Mouse (Mus musculus) CH12.LX (cell line): ENCODE measurements around the gene Pik3r4. TPM values are rescaled to one million over a fixed set of nuclear protein-coding genes. Genes with fewer than 3 reads are reported as not detected.

Experiments used
- DNase-seq: peaks from one replicate; pipeline ENCODE4 v3.0.0-alpha.2; 2013; ENCODE audit errors: extremely low read depth
- H3K27ac ChIP-seq: 2 replicates; pipeline ENCODE4 v1.5.1; 2012; ENCODE audit warnings: low read depth, mild to moderate bottlenecking, control low read depth, moderate library complexity; ENCODE audit not compliant: insufficient read depth
- H3K27me3 ChIP-seq: replicated peaks from 2 replicates; pipeline ENCODE3; 2012; ENCODE audit warnings: inconsistent platforms
- H3K36me3 ChIP-seq, 2 experiments: replicated peaks in 1 of 2; 2 replicates each; pipeline versions ENCODE3 to v1.6.1; 2012; ENCODE audit warnings: inconsistent platforms in 1 of 2, low read length in 1 of 2, mild to moderate bottlenecking in 1 of 2, mixed read lengths in 1 of 2, moderate library complexity in 1 of 2; ENCODE audit not compliant: control insufficient read depth in 1 of 2, insufficient read depth in 1 of 2
- H3K4me1 ChIP-seq, 2 experiments: 2 replicates each; pipeline ENCODE4 v1.6.1; 2012; ENCODE audit warnings: inconsistent platforms in 1 of 2, moderate library complexity in 1 of 2; ENCODE audit not compliant: insufficient read depth in 2 of 2, control insufficient read depth in 1 of 2
- H3K4me2 ChIP-seq: 2 replicates; pipeline ENCODE4 v1.6.1; 2012; ENCODE audit warnings: low read depth, mild to moderate bottlenecking, control low read depth; ENCODE audit not compliant: poor library complexity, insufficient read depth, severe bottlenecking
- H3K4me3 ChIP-seq, 3 experiments: fragments of 150-350 bp in 1 of 3; sonication (generic) in 1 of 3; replicated peaks in 1 of 3; 2 replicates each; pipeline versions ENCODE3 to v1.5.1; 2011 to 2012; ENCODE audit warnings: low read depth in 2 of 3, low read length in 2 of 3, mild to moderate bottlenecking in 2 of 3, moderate library complexity in 2 of 3, control low read depth in 1 of 3, improper control_type of control experiment in 1 of 3, inconsistent platforms in 1 of 3, mixed read lengths in 1 of 3; ENCODE audit not compliant: poor library complexity in 1 of 3
- H3K79me2 ChIP-seq: replicated peaks from 2 replicates; pipeline ENCODE4 v1.6.1; 2012; ENCODE audit warnings: mild to moderate bottlenecking, moderate library complexity; ENCODE audit not compliant: control insufficient read depth, poor library complexity, insufficient read depth, severe bottlenecking; ENCODE audit errors: extremely low read depth
- H3K9ac ChIP-seq: 2 replicates; pipeline ENCODE4 v1.6.1; 2012; ENCODE audit warnings: low read depth, mild to moderate bottlenecking, control low read depth, moderate library complexity; ENCODE audit not compliant: insufficient read depth
- H3K9me3 ChIP-seq: replicated peaks from 2 replicates; pipeline ENCODE3; 2012; ENCODE audit warnings: low read length, inconsistent platforms, mixed read lengths
- BHLHE40 ChIP-seq: IDR thresholded peaks from 2 replicates; pipeline ENCODE4 v1.6.1; 2011; ENCODE audit warnings: mild to moderate bottlenecking, low read depth, low read length, improper control_type of control experiment
- CHD1 ChIP-seq: IDR thresholded peaks from 2 replicates; pipeline ENCODE4 v1.6.1; 2012; ENCODE audit warnings: low read depth, low read length, improper control_type of control experiment, inconsistent platforms
- CTCF ChIP-seq, 2 experiments: IDR thresholded peaks in 1 of 2; conservative IDR thresholded peaks in 1 of 2; 2 replicates each; pipeline ENCODE4 v1.5.1; 2011 to 2012; ENCODE audit warnings: low read depth in 2 of 2, low read length in 2 of 2, improper control_type of control experiment in 1 of 2, inconsistent platforms in 1 of 2, mild to moderate bottlenecking in 1 of 2, moderate library complexity in 1 of 2
- E2F4 ChIP-seq: IDR thresholded peaks from 2 replicates; pipeline ENCODE4 v1.6.1; 2011; ENCODE audit warnings: low read depth, low read length, improper control_type of control experiment; ENCODE audit not compliant: insufficient replicate concordance
- EP300 ChIP-seq: IDR thresholded peaks from 2 replicates; pipeline ENCODE4 v1.6.1; 2011; ENCODE audit warnings: low read length, improper control_type of control experiment
- HCFC1 ChIP-seq: IDR thresholded peaks from 2 replicates; pipeline ENCODE4 v1.6.1; 2012; ENCODE audit warnings: low read depth, mild to moderate bottlenecking, inconsistent platforms, low read length, improper control_type of control experiment
- IRF4 ChIP-seq: IDR thresholded peaks from 2 replicates; pipeline ENCODE4 v1.6.1; 2014; ENCODE audit warnings: low read depth, mild to moderate bottlenecking, inconsistent platforms, low read length, improper control_type of control experiment
- JUND ChIP-seq: conservative IDR thresholded peaks from 2 replicates; pipeline ENCODE4 v1.6.1; 2011; ENCODE audit warnings: low read depth, low read length, improper control_type of control experiment
- KAT2A ChIP-seq: IDR thresholded peaks from 2 replicates; pipeline ENCODE4 v1.6.1; 2012; ENCODE audit warnings: low read length, improper control_type of control experiment, inconsistent platforms; ENCODE audit not compliant: insufficient replicate concordance
- MAFK ChIP-seq: IDR thresholded peaks from 2 replicates; pipeline ENCODE4 v1.6.1; 2011; ENCODE audit warnings: low read length, improper control_type of control experiment; ENCODE audit not compliant: insufficient replicate concordance
- MAZ ChIP-seq: IDR thresholded peaks from 2 replicates; pipeline ENCODE4 v1.6.1; 2012; ENCODE audit warnings: low read depth, mild to moderate bottlenecking, inconsistent platforms, low read length, improper control_type of control experiment, moderate library complexity
- NELFE ChIP-seq: IDR thresholded peaks from 2 replicates; pipeline ENCODE4 v1.6.1; 2011; ENCODE audit warnings: low read depth, low read length, improper control_type of control experiment
- NRF1 ChIP-seq: IDR thresholded peaks from 2 replicates; pipeline ENCODE4 v1.6.1; 2014; ENCODE audit warnings: low read depth, mild to moderate bottlenecking, inconsistent platforms, low read length, improper control_type of control experiment, moderate library complexity
- POLR2A ChIP-seq: IDR thresholded peaks from 2 replicates; pipeline ENCODE4 v1.6.1; 2011; ENCODE audit warnings: low read depth, mild to moderate bottlenecking, improper control_type of control experiment, low read length
- POLR2AphosphoS2 ChIP-seq: IDR thresholded peaks from 2 replicates; pipeline ENCODE4 v1.6.1; 2011; ENCODE audit warnings: low read depth, low read length, improper control_type of control experiment
- SIN3A ChIP-seq: IDR thresholded peaks from 2 replicates; pipeline ENCODE4 v1.6.1; 2012; ENCODE audit warnings: low read length, improper control_type of control experiment, inconsistent platforms
- TBP ChIP-seq: conservative IDR thresholded peaks from 2 replicates; pipeline ENCODE4 v1.6.1; 2011; ENCODE audit warnings: low read depth, low read length, improper control_type of control experiment
- TCF12 ChIP-seq: IDR thresholded peaks from 2 replicates; pipeline ENCODE4 v1.6.1; 2014; ENCODE audit warnings: low read depth, mild to moderate bottlenecking, inconsistent platforms, low read length, improper control_type of control experiment
- UBTF ChIP-seq: IDR thresholded peaks from 2 replicates; pipeline ENCODE4 v1.6.1; 2012; ENCODE audit warnings: low read depth, mild to moderate bottlenecking, inconsistent platforms, low read length, improper control_type of control experiment, moderate library complexity
- USF2 ChIP-seq: conservative IDR thresholded peaks from 2 replicates; pipeline ENCODE4 v1.6.1; 2011; ENCODE audit warnings: low read depth, low read length, improper control_type of control experiment
- dilution Hi-C: fragments of 300-500 bp; cut with MboI; formaldehyde crosslinking; loops from 2 replicates; pipeline ENCODE4 v1.14.3; 2020; ENCODE audit warnings: low sequenced_read_pairs; ENCODE audit not compliant: extremely low pct_unique_long_range_greater_than_20kb, extremely low pct_ligation_motif_present
- in situ Hi-C: fragments of 300-500 bp; cut with MboI; formaldehyde crosslinking; loops from 3 replicates; pipeline ENCODE4 v1.14.3; 2019; ENCODE audit warnings: low sequenced_read_pairs, low pct_ligation_motif_present, low pct_unique_long_range_greater_than_20kb, mixed read lengths
- polyA plus RNA-seq: library from polyadenylated mRNA; unstranded; fragments of >175 nt; gene quantifications from 2 replicates; pipeline ENCODE4 v1.2.1, GENCODE M21; 2012; ENCODE audit warnings: low read depth; ENCODE audit not compliant: insufficient read length
- total RNA-seq, 2 experiments: library from RNA; depleted of rRNA; stranded (reverse); fragments of 300-350 nt in 1 of 2; fragments of >200 nt in 1 of 2; gene quantifications; 2 replicates each; pipeline ENCODE4 v1.2.3; 2012 to 2014

Pik3r4 gene
- total and polyA plus RNA-seq, 3 experiments, result 11.4 to 24.5 (median 18.3) TPM

- dilution Hi-C loops (no loop called here), in situ Hi-C loops (no loop called here)
- H3K4me3 ChIP-seq, result no peak overlapping the region
- no peak overlapping the region for H3K4me2 ChIP-seq
- peaks cover 63 to 91% of the 10 kb centered on the region in 2 experiments for H3K36me3 ChIP-seq
- no peak for DNase-seq
- no peak overlapping the region for H3K27ac ChIP-seq
- no peak for TF ChIP-seq MAFK
- TF ChIP-seq POLR2AphosphoS2, result no peak
- TF ChIP-seq KAT2A, result no peak
- TF ChIP-seq POLR2A, result no peak
- no peak for TF ChIP-seq CTCF (conservative IDR thresholded peaks at IDR 0.05 in 1 of 2, IDR thresholded peaks at IDR 0.05 in 1 of 2; ENCODE audit: low read depth in 2 of 2, low read length in 2 of 2)
- no peak for TF ChIP-seq CHD1
- no peak for TF ChIP-seq E2F4
- TF ChIP-seq EP300, result no peak
- no peak for TF ChIP-seq JUND
- no peak for TF ChIP-seq NRF1
- no peak for TF ChIP-seq UBTF
- TF ChIP-seq IRF4, result no peak
- TF ChIP-seq USF2, result no peak
- TF ChIP-seq TBP, result no peak
- no peak for TF ChIP-seq NELFE
- H3K4me1 ChIP-seq, result no peaks in the 10 kb centered on the region
- H3K79me2 ChIP-seq, result no peaks in the 10 kb centered on the region
- no peaks in the 10 kb centered on the region for H3K27me3 ChIP-seq
- H3K9me3 ChIP-seq, result no peaks in the 10 kb centered on the region
- H3K9ac ChIP-seq, result no peak overlapping the region
These were observed 22.5 kb downstream of the Pik3r4 start for GRCm38 (mm10) chr9:105665269-105665668.

- dilution Hi-C loops, result no loop called here
- in situ Hi-C loops, result no loop called here
- DNase-seq, result no peak
- no peaks in the 10 kb centered on the region for H3K9me3 ChIP-seq
- H3K36me3 ChIP-seq, result peaks cover 46 to 87% of the 10 kb centered on the region in 2 experiments
- TF ChIP-seq MAZ (no peak), SIN3A (no peak), MAFK (no peak), BHLHE40 (no peak), HCFC1 (no peak), TCF12 (no peak)
- TF ChIP-seq, all 38 proteins: peak for 0
- Histone ChIP-seq H3K4me2 (no peak overlapping the region), H3K27me3 (no peaks in the 10 kb centered on the region), H3K27ac (no peak overlapping the region), H3K79me2 (no peaks in the 10 kb centered on the region), H3K4me1 (no peaks in the 10 kb centered on the region), H3K4me3 (no peak overlapping the region), H3K9ac (no peak overlapping the region)
These were observed 28.1 kb downstream of the Pik3r4 start for GRCm38 (mm10) chr9:105670916-105671315.
